Mouse (Mus musculus): ENCODE data around the gene Abcb9. TPM values are rescaled to one million over a fixed set of nuclear protein-coding genes. Genes with fewer than 3 reads are reported as not detected.

Gene Abcb9
- polyA plus RNA-seq, 1 experiment = 0.90 TPM

GRCm38 (mm10) chr5:124012885-124013284 is 82.7 kb downstream of the Abcb9 start:
- no peak for TF ChIP-seq TCF3 (IDR thresholded peaks at IDR 0.05; ENCODE audit: insufficient read length, low read depth)
- no peak for TF ChIP-seq REST (IDR thresholded peaks at IDR 0.05; ENCODE audit: insufficient read depth, insufficient read length)
- TF ChIP-seq CEBPB (IDR thresholded peaks at IDR 0.05; ENCODE audit: insufficient read depth, poor library complexity, severe bottlenecking) = no peak
- TF ChIP-seq USF1 (IDR thresholded peaks at IDR 0.05; ENCODE audit: low read depth) = no peak
- no peak for TF ChIP-seq TCF12 (IDR thresholded peaks at IDR 0.05; ENCODE audit: insufficient read depth, poor library complexity, severe bottlenecking)
- TF ChIP-seq MYOG (IDR thresholded peaks at IDR 0.05; ENCODE audit: control insufficient read depth in 1 of 3, insufficient read depth in 1 of 3, insufficient read length in 2 of 3, low read depth in 2 of 3) = no peak
- TF ChIP-seq POLR2A (IDR thresholded peaks at IDR 0.05; ENCODE audit: insufficient read length, low read depth) = no peak
- TF ChIP-seq MAX (IDR thresholded peaks at IDR 0.05; ENCODE audit: low read depth) = no peak
- TF ChIP-seq SRF (IDR thresholded peaks at IDR 0.05; ENCODE audit: control insufficient read depth, insufficient read length, low read depth) = no peak
- Histone ChIP-seq H3K4me2 (ENCODE audit: low read depth) (no peak overlapping the region), H3K27me3 (ENCODE audit: control insufficient read depth, insufficient read depth, insufficient read length) (no peaks in the 10 kb centered on the region), H3ac (ENCODE audit: control insufficient read depth, insufficient read length) (no peak overlapping the region), H3K36me3 (ENCODE audit: control insufficient read depth, insufficient read depth) (peaks cover 10% of the 10 kb centered on the region), H3K4me3 (no peak overlapping the region), H3K79me2 (ENCODE audit: control insufficient read depth, insufficient read depth) (peaks cover 56% of the 10 kb centered on the region)

- peaks cover 10% of the 10 kb centered on the region for H3K36me3 ChIP-seq (ENCODE audit: control insufficient read depth, insufficient read depth)
- no peak overlapping the region for H3K4me3 ChIP-seq
- TF ChIP-seq REST (IDR thresholded peaks at IDR 0.05; ENCODE audit: insufficient read depth, insufficient read length) (no peak), CEBPB (IDR thresholded peaks at IDR 0.05; ENCODE audit: insufficient read depth, poor library complexity, severe bottlenecking) (no peak), TCF12 (IDR thresholded peaks at IDR 0.05; ENCODE audit: insufficient read depth, poor library complexity, severe bottlenecking) (no peak), MAX (IDR thresholded peaks at IDR 0.05; ENCODE audit: low read depth) (no peak), POLR2A (IDR thresholded peaks at IDR 0.05; ENCODE audit: insufficient read length, low read depth) (no peak), POLR2AphosphoS2 (IDR thresholded peaks at IDR 0.05; ENCODE audit: insufficient read length, low read depth) (no peak), SRF (IDR thresholded peaks at IDR 0.05; ENCODE audit: control insufficient read depth, insufficient read length, low read depth) (no peak), E2F4 (IDR thresholded peaks at IDR 0.05; ENCODE audit: insufficient read depth) (no peak), USF1 (IDR thresholded peaks at IDR 0.05; ENCODE audit: low read depth) (no peak), MYOD1 (IDR thresholded peaks at IDR 0.05; ENCODE audit: control insufficient read depth in 1 of 3, insufficient read length in 2 of 3, low read depth in 2 of 3) (no peak), MYOG (IDR thresholded peaks at IDR 0.05; ENCODE audit: control insufficient read depth in 1 of 3, insufficient read depth in 1 of 3, insufficient read length in 2 of 3, low read depth in 2 of 3) (no peak)
- H3K27me3 ChIP-seq (ENCODE audit: control insufficient read depth, insufficient read depth, insufficient read length) = no peaks in the 10 kb centered on the region
- no peak overlapping the region for H3K4me2 ChIP-seq (ENCODE audit: low read depth)
- peaks cover 46% of the 10 kb centered on the region for H3K79me2 ChIP-seq (ENCODE audit: control insufficient read depth, insufficient read depth)
- H3ac ChIP-seq (ENCODE audit: control insufficient read depth, insufficient read length) = no peak overlapping the region
These were observed 83.7 kb downstream of the Abcb9 start for GRCm38 (mm10) chr5:124011927-124012326.

Other genes starting within 250 kb of the Abcb9 start
- gene Hcar2, start 230.3 kb downstream of the Abcb9 start, polyA plus RNA-seq (2012; fragmentation: generic; extraction: Trizol) = not detected
- not detected for gene Hcar1, start 215.8 kb downstream of the Abcb9 start, polyA plus RNA-seq (2012; fragmentation: generic; extraction: Trizol)
- gene Denr, start 188.6 kb downstream of the Abcb9 start, polyA plus RNA-seq (2012; fragmentation: generic; extraction: Trizol) = 38.0 TPM
- not detected for gene Gm43518, start 168.4 kb downstream of the Abcb9 start, polyA plus RNA-seq (2012; fragmentation: generic; extraction: Trizol)
- 4.7 TPM for gene Ccdc62, start 165.1 kb downstream of the Abcb9 start, polyA plus RNA-seq (2012; fragmentation: generic; extraction: Trizol)
- gene Hip1r, start 122.2 kb downstream of the Abcb9 start, polyA plus RNA-seq (2012; fragmentation: generic; extraction: Trizol) = 10.5 TPM
- gene Vps37b, start 63.5 kb downstream of the Abcb9 start, polyA plus RNA-seq (2012; fragmentation: generic; extraction: Trizol) = 18.7 TPM
- gene Ogfod2, start 16.5 kb upstream of the Abcb9 start, polyA plus RNA-seq (2012; fragmentation: generic; extraction: Trizol) = 15.2 TPM
- 55.0 TPM for gene Arl6ip4, start 20.3 kb upstream of the Abcb9 start, polyA plus RNA-seq (2012; fragmentation: generic; extraction: Trizol)
- gene Pitpnm2, start 154.0 kb upstream of the Abcb9 start, polyA plus RNA-seq (2012; fragmentation: generic; extraction: Trizol) = 5.3 TPM
- gene Mphosph9, start 232.2 kb upstream of the Abcb9 start, polyA plus RNA-seq (2012; fragmentation: generic; extraction: Trizol) = 2.4 TPM
- gene 2810006K23Rik, start 232.3 kb upstream of the Abcb9 start, polyA plus RNA-seq (2012; fragmentation: generic; extraction: Trizol) = 7.2 TPM